Mouse (Mus musculus): ENCODE results near the gene Nrxn3. TPM values are rescaled to one million over a fixed set of nuclear protein-coding genes. Genes with fewer than 3 reads are reported as not detected.

The Nrxn3 gene
- total RNA-seq, 2 experiments from 2014 or later: 0.92 to 1.4 TPM

DNA sequence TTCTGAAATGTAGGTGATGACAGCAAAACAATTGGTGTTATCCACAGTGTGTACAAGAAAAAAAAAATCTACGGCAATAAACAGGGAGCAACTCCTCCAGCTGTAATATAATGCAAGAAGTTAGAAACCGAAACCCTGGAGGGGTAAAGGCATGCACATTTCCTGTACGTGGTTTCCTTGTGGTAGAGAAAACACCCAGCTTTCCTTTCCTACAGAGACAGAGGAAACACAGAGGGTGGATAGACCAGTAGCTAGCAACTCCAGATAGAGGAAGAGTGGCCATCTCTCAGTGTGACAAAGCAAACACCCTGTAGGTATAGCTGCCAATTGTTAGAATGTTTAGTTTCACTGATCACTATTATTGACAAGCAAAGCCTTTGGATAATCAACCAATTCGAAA is 642.2 kb downstream of the Nrxn3 start:
- DNase-seq: no peak

DNA sequence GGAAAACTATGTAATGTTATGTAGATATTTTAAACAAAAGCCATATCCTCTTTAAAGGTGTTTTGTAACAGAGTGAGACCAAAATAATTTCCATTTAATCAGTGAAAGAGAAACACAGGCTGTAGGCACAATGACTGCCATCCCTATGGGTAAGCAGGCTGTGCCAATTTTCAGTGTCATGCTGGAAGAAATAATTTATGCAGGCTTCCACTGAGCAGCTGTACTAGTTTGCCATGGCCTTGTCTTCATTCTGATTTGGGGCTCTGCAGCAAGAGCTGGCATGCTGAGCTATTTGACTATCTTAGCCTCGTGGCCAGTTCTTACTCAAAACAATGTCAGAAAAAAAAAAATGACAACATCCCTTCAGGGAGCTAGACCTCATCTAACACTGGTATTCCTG is 647.3 kb downstream of the Nrxn3 start:
- no peak for DNase-seq

DNA sequence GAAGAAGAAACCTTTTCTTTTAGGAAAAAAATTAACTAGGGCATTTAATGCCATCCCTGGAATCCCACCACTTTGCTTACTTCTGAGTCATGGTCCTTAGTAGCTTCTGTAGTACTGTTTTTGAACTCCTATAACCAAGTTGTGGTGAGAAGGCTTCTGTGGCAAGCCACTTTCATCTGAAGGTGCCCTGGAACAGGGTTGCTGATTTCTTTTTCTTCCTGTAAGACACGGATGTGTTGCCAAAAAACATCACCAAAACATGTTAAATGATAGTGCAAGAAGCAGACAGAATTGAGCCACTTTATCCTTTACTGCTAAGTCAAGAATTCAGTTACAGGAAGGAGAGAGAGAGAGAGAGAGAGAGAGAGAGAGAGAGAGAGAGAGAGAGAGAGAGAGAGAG is 653.9 kb downstream of the Nrxn3 start:
- no peak for DNase-seq

DNA sequence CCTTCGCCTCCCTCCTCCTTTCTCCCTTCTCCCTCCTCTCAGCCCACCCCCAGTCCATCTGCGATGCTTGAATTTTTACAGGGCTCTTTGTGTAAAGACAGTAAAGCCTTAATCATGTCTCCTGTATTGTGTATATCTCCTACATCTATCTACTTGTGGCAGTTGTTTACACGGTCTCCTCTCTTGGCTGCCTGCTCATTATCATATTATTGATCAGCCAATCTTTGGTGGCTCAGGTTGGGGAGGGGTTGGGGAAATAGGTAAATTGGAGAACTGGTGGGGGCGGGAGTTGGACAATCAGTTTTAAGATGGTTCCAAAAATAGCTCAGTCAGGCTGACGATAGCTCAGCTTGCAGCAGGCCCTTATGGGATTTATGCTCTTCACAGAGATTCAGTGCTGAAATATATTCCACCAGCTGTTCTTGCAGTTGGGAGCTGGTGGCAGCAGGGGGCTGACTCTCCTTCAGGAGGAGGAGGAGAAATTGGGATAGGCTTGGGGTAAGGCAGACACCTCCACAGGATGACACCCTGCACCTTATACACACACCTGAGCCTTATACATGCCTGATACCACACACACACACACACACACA is 654.5 kb downstream of the Nrxn3 start:
- DNase-seq: no peak

DNA sequence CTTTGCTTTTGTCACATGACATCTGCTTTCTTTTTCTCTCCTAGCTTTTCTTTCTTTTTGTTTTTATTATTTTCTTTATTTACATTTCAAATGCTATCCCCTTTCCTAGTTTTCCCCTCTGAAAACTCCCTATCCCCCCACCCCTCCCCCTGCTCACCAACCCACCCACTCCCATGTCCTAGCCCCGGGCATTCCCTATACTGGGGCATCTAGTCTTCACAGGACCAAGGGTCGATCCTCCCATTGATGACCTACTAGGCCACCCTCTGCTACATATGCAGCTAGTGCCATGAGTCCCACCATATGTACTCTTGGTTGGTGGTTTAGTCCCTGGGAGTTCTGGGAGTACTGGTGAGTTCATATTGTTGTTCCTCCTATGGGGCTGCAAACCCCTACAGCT is 655.0 kb downstream of the Nrxn3 start:
- DNase-seq: no peak

DNA sequence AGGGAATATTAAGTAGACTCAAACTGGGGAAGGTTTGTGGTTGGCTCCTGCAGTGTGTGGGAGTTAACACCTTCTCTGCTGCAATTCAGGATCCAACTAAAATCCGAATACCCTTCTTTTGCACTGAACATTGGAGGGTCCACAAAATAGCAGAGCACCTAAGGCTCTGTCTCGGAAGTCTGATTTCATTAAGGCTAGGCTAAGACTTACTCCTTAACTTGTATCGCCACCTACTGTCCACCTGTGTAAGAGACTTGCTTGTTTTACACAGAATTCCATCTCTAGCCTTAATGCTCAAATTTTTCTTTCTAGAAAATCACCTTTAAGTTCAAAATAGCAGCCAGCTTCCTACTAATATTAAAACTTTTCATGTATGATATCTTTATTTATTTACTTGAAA is 660.6 kb downstream of the Nrxn3 start:
- no peak for DNase-seq

DNA sequence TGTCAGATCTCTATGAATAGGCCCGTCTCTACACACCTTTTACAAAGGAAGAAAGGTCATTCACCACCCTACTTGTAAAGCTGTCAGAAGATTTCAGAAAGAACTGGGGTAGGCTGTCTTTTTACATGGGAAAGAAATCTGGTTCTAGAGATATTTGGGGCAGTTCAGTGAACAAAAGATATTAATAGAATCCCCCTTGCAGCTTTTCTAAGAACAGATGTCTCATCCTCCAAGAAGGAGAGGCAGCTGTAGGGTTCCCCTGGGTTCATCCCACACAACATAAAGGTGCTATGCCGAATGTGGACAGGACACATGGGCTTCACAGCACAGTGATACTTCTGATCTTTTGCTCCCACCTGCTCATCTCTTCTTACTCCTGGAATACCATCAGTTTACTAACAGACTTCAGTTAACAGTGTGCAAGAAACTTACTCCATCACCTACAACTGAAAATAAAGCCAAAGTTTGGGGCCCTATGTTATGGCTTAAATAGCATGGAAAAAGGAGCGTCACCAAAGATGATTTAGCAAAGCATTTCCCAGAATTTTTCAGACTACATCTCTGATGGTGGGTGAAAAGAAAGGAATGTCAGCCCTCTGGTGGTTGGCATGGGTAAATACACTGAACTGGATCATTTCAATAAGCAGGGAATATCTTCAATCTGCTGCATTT is 672.6 kb downstream of the Nrxn3 start:
- DNase-seq: no peak

DNA sequence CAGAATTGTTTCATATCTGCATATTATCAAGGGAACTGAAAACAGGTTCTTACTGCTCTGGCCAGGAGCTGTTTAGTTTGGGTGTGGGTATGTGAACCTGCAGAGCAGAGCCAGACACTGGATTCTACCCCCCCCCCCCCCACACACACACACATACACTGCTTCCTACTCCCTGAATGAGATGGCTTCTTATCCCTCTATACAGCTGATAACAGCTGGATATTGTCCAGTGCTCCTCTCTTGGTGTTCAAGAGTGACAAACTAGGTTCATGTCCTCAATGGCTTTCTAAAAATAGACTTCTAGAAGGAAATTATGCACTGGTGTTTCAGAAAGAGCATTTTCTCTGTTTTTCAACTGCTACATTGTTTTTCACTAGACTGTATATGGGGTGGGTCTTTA is 713.8 kb downstream of the Nrxn3 start:
- DNase-seq: no peak

DNA sequence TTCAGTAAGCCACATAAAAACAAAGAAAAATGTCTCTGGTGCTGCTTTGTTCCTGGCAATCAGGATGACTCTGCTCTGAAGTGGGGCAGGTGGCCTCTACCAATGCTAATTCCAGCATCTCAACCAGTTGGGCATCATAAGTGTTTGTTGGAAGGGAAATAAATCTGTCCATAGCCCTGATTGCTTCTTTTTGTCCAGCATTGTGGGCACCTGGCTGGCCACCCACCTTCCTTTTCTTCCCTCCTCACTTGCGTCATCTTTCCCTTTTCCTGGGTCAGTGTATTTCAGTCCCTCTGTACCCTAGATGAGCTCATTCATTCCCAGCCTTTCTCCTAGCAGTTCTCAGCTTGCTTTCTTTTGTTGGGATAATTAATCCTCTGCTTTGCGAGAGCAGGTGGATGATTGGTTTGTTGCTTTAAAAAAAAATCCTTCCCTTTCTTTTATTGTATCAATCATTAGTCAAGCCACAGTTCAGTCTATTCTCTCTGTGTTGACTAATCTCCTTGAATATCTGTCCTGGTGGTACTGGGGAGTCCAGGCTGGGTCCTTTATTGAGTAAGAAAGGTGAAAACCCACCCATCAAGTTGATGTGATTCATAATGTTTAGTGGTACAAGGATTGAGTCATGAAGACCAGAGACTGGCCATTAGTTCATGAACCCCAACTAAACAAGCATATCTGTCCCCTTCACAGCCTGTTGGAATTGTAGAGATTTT is 719.8 kb downstream of the Nrxn3 start:
- no peak for DNase-seq

DNA sequence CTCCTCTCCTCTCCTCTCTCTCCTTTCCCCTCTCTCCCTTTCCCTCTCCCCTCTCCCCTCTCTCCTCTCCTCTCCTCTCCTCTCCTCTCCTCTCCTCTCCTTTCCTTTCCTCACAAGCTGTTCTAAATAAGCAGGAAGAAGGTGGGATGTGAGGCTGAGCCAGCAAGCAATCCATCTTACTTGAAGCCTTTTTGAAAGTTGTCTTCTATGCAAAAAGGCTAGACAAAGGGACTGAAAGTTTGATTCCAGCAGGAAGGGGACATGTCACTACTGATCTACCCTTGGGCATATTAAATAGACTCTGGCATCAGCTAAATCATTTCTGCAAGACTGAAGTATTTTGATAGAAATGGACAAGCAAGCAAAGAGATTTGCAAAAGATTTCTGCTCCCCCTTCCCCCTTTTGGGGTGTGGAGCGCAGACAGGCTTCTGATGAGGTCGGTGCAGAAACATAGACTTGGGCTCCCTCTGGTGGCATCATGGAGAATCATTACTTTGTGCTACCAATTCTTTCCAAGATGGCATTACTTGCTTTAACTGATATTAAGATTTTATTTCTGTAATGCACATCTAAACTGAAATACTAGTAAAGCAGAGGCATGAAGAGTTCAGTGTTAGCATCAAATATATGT is 728.1 kb downstream of the Nrxn3 start:
- peak; percentile 15 for DNase-seq

DNA sequence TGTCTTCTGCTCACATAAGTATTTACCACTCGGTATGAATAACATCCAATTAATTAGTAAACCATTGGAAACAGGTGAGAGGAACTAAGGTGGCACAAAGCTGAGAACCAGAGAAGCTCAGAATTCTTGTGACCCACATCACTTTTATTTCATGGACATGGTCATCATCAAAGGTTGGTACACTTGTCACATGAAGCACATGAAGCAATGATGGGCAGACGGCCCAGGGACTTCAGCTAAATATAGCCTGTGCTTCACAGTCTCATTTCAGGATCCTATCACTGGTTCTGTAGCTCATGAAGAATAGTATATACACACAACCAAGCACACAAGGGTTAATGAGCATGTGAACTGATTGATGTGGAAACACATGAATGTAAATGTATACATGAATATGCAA is 747.5 kb downstream of the Nrxn3 start:
- no peak for DNase-seq

DNA sequence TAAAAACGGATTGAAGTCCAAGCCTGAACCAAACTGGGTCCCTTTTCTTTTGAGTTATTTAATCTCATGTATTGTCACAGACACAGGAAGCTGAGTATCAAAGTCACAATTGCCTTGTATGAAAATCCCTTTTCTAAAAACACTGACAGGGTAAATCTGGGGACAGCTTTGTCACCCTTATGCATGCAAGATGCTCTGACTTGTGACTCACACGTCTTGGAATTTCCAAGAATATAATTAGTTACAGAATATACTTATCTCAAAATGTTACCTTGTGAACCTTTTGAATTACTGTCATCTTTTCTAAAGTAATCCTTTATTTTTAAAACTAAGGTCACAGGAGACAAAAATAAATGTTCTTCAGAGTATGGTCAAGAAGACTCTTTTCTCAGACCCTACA is 748.6 kb downstream of the Nrxn3 start:
- DNase-seq: no peak

DNA sequence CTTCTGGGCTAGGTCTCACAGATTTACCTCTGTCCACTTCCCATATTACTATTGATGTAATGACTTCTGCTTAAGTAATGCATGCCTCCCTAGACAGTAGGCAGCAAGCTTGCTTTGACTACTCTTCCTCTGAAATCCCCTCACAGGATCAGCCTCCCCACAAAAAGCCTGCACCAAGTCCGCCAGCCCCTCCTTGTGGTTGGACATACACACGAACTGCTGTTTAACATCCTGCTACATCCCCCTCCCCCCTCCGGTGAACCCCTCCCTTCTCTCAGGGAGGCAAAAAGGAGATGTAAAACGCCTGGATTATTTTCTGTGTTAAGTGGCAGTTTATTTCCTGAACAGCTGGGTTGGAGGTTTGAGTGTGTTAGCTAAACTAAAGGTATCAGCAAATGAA is 749.2 kb downstream of the Nrxn3 start:
- DNase-seq: no peak

DNA sequence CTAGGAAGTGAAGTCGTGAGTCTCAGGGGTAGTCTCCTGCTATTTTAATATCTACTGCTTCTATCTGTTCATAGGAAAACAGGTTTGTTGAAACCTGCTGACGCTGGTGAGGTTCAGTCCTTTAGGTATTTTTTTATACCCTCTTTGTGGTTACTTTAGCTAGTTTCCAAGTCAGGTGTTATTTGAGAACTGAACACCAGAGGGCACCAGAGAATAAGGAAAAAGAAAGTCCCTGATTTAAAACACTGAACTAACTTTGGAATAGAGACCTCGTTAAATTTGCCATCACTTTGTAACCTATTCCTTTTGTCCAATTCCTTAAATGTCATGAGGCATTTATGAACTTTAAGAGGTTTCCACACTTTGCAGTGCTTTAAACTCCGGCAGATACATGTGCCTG is 756.4 kb downstream of the Nrxn3 start:
- DNase-seq: peak; percentile 6

DNA sequence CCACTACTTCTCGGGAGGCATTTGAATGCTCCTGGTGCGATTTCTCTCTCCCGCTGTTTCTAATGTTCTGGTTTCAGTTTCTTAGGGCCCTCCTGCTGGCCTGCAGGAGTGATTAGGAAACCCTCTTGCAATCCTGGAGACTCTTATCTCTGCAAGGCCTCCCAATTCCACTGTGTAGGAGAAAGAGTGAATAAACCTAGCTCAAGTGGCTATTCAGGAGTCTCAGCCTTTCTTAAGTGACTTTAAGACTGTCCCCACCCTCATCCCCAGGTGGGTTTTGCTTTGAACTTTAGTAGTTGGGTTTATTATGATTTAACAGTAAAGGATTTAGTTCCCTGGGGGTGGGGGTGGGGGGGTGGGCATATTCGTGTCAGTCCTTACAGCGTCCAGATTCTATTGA is 759.5 kb downstream of the Nrxn3 start:
- DNase-seq: no peak

DNA sequence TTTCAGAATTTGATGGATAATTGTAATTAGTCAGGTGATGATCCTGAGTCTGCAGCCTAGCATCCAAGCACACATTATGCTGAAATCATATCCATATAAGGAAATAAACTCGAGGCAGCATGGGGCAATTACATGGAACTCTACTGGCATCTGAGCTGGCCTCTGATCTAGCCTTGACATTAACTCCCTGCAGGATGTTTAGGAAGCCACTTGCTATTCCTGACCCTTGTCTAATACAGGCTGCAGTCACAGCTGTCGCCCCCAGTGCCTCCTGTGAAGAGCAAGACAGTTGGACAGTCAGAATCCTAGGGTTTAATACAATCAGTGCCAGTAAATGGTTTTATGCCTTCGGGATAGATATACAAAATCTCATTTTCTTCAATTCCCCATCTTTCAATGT is 781.4 kb downstream of the Nrxn3 start:
- no peak for DNase-seq

DNA sequence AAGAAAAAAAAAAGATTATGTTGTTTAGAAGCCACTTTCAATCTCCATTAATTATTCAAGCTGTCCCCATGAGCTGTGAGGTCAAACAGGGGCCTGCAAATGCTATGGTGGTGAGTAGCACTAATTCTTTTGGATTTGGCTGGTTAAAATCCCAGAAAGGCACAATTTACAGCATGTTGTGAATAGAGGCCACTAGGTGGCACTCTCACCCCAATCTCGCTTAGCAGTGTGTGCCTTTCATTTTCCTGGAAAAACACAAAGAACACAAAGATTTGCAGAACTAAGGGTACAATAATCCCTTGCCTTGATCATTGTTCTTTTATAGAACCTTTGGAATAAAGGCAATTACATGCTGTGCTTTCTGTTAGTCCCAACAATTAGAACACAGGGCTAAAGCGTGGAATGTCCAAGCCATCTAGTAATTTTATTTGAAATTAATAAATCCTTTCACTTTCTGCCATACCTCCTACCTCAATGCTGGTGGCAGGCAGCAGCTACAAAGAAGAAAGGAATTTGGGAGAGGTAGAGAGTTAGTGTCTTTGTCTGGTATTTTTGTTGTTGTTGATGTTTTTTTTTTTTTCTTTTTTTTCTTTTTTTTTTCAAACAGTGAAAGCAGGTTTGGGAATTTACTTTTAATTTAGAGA is 782.6 kb downstream of the Nrxn3 start:
- DNase-seq: peak; percentile 24

DNA sequence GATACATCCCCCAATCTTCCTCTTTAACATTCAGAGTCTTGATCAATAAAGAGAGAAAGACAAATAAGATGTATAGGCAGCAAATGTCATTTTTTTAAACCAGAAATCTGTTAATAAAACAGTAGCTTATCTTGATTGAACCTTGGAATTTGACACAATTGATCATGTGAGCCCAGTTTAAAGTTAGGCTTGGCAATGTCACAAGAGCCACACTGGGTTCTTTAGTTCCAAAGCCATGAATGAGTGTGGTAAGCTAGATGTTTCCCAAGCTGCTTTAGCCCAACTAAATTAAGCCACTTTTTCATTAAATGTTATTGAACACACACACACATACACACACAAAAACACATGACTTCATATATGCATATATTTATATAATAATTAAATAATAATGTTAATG is 786.3 kb downstream of the Nrxn3 start:
- no peak for DNase-seq

DNA sequence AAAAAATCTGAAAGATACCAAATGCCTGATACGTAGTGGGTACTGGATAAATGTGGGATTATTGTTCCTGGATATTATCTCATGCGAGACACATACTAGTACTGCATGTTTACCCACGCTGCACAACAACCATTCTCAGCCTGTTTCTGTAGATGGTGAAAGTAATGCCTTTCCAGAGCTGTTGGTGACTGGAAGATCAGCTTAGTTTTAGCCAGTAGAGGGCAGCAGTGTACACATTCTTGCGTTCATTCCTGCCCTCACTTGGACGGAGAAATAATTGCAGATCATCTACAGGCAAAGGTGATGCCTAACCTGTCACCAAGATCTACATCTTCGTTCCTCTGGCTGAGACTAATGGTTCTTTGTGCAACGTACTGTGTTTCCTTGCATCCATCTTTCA is 791.1 kb downstream of the Nrxn3 start:
- DNase-seq: peak; percentile 7

DNA sequence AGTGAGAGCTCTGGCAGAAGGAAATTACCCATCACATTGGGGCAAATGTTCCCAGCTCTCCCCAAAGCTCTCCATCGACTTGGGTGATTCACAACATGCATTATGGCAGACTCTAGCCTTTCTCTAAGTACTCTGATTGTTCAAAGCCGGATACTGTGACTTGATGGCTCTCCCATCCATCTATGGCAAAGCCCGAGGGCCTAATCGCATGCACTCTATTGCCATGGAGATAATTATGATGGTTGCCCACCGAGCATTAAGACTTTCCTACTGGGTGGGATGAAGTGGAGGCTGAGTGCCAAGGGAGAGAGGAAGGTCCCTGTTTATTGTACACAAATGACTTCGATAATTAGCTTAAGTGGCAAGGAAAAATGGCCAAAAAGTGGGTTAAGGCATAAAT is 793.4 kb downstream of the Nrxn3 start:
- no peak for DNase-seq

DNA sequence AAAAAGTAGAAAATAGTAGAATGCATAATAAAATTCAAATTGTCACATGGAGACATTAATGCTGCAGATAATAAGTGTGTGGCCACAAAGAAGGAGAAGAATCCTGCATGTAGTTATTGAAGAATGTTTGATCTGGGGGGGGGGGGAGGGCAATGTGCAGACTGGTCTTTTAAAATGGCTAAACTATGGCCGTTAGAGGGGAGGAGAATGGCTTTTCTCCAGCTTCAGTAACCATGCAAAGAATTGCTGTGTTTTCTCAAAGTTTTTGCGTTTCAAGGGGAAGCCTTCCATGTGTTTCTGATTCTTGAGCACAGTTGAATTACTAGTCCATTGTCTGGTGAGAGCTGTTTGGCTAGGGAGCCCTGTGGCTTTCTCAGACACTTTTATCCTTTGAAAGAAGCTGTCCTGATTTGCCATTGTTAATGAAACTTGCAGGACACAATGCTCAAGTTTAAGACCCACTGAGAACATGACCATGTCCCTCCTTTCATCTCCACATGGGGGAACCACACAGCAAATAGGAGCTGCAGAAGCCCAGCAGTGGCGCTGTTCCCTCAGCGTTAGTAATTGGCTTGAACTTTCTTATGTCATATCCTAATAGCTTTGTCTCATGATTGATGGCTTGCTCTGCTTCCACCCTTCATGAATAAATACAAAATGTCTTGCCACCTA is 808.1 kb downstream of the Nrxn3 start:
- no peak for DNase-seq

DNA sequence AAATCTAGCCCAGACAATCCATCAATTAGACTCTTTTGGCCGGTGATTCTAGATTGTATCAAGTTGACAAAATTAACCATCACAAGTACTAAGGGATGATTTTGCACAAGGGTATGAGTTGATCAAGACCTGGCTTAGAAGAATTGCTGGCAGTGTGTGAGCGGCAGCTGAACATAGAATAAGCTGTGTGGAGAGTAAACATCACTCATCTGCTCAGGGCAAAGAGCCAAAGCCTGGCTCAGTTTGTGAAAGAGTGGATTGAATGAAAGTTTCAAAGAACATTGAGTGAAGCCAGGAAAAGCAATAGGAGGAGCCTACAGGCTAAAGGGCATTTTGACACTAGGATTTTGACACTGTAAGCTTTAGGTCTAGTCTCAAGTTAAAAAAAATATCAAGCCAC is 828.6 kb downstream of the Nrxn3 start:
- no peak for DNase-seq

Data from gastrocnemius, postnatal 10 days (tissue).